Mouse (Mus musculus) intestine, embryonic 16.5 days (tissue): Measurements from ENCODE around the gene Rnf217. TPM values are rescaled to one million over a fixed set of nuclear protein-coding genes. Genes with fewer than 3 reads are reported as not detected.

ENCODE experiments used
- ATAC-seq: fragments of 200-750 bp; cut with Nextera tagmentation; 2 replicates; pipeline ENCODE4 v1.8.0; 2017; ENCODE audit warnings: moderate TSS enrichment, moderate library complexity
- H3K27ac ChIP-seq: fragments of 300-500 bp; sonication (generic); 2 replicates; pipeline ENCODE4 v1.5.1; 2014; ENCODE audit warnings: mild to moderate bottlenecking, low read length
- H3K27me3 ChIP-seq: fragments of 300-500 bp; sonication (generic); replicated peaks from 2 replicates; pipeline ENCODE4 v1.6.1; 2014; ENCODE audit warnings: low read length, control low read depth, mixed read lengths; ENCODE audit not compliant: control insufficient read depth, insufficient read depth
- H3K36me3 ChIP-seq: fragments of 300-500 bp; sonication (generic); 2 replicates; pipeline ENCODE4 v1.6.1; 2014; ENCODE audit warnings: low read length, control low read depth; ENCODE audit not compliant: control insufficient read depth, insufficient read depth
- H3K4me1 ChIP-seq: fragments of 300-500 bp; sonication (generic); 2 replicates; pipeline ENCODE4 v1.6.1; 2014; ENCODE audit warnings: low read length, control low read depth, mixed read lengths; ENCODE audit not compliant: control insufficient read depth, insufficient read depth
- H3K4me2 ChIP-seq: fragments of 300-500 bp; sonication (generic); 2 replicates; pipeline ENCODE4 v1.6.1; 2014; ENCODE audit warnings: low read depth, low read length, control low read depth
- H3K4me3 ChIP-seq: fragments of 300-500 bp; sonication (generic); 2 replicates; pipeline ENCODE4 v1.5.1; 2014; ENCODE audit warnings: mild to moderate bottlenecking, low read length
- H3K9ac ChIP-seq: fragments of 300-500 bp; sonication (generic); 2 replicates; pipeline ENCODE4 v1.6.1; 2014; ENCODE audit warnings: low read depth, low read length
- H3K9me3 ChIP-seq: fragments of 300-500 bp; sonication (generic); 2 replicates; pipeline ENCODE4 v1.6.1; 2016; ENCODE audit warnings: low read length, control low read depth; ENCODE audit not compliant: control insufficient read depth
- WGBS: fragments of 180-500 bp; shearing (Covaris S2); extraction: QIAGEN DNeasy Blood & Tissue Kit; methylation state at CpG from one replicate; pipeline ENCODE4 v1.1.7; 2014; 5-methylcytosine and 5-hydroxymethylcytosine counted together
- polyA plus RNA-seq: library from polyadenylated mRNA; unstranded; fragments of >200 nt; fragmentation: Nextera tagmentation; extraction: Ambion mirVana; gene quantifications from 2 replicates; pipeline ENCODE4 v1.2.1, GENCODE M21; 2015

Gene Rnf217
- polyA plus RNA-seq, 1 experiment from 2014 or later, result 1.1 TPM

DNA sequence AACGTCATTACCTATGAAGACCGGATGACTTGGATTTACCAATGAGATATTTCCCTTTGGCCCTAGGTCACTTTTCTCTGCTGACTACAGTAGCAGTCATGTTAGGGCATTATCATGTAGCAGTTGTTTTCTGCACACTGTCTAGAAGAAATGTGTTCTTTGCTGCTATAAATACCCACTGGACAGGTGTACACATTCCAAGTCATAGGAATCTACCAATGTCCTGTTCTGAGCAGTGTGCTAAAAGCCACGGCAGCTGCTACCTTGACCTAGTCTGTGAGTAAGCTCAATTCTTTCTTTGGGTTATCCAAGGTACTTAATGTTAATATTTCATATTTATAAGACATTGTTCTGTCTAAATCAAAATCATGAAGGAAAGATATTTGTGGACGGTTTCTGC is 5.1 kb downstream of the Rnf217 start:
- H3K4me2 ChIP-seq, result no peak overlapping the region
- ATAC-seq, result no peak
- H3K9me3 ChIP-seq, result no peaks in the 10 kb centered on the region
- no peak overlapping the region for H3K9ac ChIP-seq
- no peak overlapping the region for H3K27ac ChIP-seq
- 79% methylated on average over 4 of the region's 4 CpGs for WGBS
- peaks cover 22% of the 10 kb centered on the region for H3K4me1 ChIP-seq
- H3K27me3 ChIP-seq, result no peaks in the 10 kb centered on the region
- H3K4me3 ChIP-seq, result no peak overlapping the region
- no peaks in the 10 kb centered on the region for H3K36me3 ChIP-seq

DNA sequence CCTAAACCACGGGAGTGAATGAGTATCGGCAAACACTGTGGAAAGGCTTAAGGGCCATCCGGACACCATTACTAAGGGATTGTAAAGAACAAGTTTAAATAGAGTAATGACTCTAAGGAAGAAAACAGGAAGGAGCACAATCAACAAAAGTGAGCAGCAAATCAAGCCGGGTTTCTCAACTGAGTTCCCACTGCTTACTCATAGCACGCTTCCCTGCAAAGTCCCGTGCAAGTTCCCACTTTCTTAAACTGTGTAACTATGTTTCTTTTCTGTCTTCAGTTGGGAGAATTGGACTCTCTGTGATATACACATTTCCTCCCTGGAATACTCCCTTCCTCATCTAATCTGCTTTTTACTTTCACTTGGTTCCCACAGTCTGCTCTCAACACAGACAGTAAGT is 8.9 kb downstream of the Rnf217 start:
- no peak overlapping the region for H3K27ac ChIP-seq
- H3K4me1 ChIP-seq, result no peaks in the 10 kb centered on the region
- no peaks in the 10 kb centered on the region for H3K36me3 ChIP-seq
- 86% methylated on average over 6 of the region's 6 CpGs for WGBS
- H3K4me3 ChIP-seq, result no peak overlapping the region
- H3K4me2 ChIP-seq, result no peak overlapping the region
- ATAC-seq, result no peak
- no peaks in the 10 kb centered on the region for H3K27me3 ChIP-seq
- no peak overlapping the region for H3K9ac ChIP-seq
- H3K9me3 ChIP-seq, result no peaks in the 10 kb centered on the region

DNA sequence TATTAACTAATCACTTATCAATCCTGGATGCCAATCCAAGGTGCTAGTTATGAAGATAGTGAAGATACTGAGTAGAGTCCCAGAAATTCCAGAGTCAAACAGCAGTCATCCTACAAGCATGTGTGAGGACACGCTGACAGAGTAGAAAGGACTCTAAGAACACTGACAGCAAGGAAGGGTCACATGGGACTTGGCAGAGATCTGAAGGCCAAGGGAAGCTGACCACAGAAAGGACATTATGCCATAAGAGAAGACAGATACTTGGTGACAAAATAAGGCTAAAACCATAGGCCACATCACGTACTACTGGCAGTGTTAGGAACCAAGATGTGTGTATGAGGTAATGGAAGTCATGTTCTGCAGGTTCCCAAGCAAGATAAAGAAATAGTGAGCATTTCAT is 11.1 kb downstream of the Rnf217 start:
- no peak for ATAC-seq
- Histone ChIP-seq H3K4me2 (no peak overlapping the region), H3K4me3 (no peak overlapping the region), H3K27ac (no peak overlapping the region), H3K36me3 (no peaks in the 10 kb centered on the region), H3K9ac (no peak overlapping the region), H3K9me3 (no peaks in the 10 kb centered on the region), H3K4me1 (peaks cover 7% of the 10 kb centered on the region), H3K27me3 (no peaks in the 10 kb centered on the region)
- 90% methylated on average over 2 of the region's 2 CpGs for WGBS

DNA sequence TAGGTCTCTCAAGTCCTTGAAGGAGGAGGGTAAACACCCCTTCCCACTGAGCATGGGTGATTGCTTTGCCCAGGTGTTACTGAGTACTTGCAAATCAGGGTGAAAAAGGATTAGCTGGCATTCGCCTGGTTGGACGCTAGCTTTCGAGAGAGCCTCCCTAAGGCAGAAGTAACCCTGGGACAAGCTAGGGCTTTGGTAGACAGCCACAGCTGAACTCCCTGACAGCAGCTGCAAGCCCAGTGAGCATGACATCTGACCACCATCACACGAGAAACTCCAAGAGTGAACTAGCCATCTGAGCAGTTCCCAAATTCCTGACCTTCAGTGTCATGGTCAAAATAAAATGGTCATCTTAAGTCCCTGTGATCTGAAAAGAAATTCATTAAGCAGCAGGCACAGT is 12.2 kb downstream of the Rnf217 start:
- Histone ChIP-seq H3K4me1 (peaks cover 16% of the 10 kb centered on the region), H3K4me2 (no peak overlapping the region), H3K9me3 (no peaks in the 10 kb centered on the region), H3K27ac (no peak overlapping the region), H3K9ac (no peak overlapping the region), H3K36me3 (no peaks in the 10 kb centered on the region), H3K4me3 (no peak overlapping the region), H3K27me3 (no peaks in the 10 kb centered on the region)
- WGBS, result 77% methylated on average over 4 of the region's 4 CpGs
- ATAC-seq, result no peak

DNA sequence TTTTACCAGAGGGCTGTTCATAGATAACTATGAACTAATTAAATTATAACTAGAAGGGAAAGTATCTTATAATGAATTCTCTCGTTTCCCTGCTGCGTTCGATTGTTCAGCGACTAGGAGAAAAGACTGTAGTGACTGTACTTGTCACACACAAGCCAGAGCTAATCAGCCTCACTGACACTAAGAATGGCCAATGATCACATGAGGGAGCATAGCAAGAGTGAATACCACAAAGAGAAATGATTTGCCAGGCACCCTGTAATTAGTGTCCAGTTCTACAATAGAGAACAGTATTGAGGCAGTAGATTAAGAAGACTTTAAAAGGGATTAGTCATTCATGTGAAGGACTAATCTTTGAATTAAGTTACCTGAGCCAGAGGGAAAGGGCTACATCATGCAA is 13.7 kb downstream of the Rnf217 start:
- no peaks in the 10 kb centered on the region for H3K9me3 ChIP-seq
- H3K27me3 ChIP-seq, result no peaks in the 10 kb centered on the region
- peaks cover 16% of the 10 kb centered on the region for H3K4me1 ChIP-seq
- H3K9ac ChIP-seq, result no peak overlapping the region
- no peak for ATAC-seq
- H3K36me3 ChIP-seq, result no peaks in the 10 kb centered on the region
- H3K4me3 ChIP-seq, result no peak overlapping the region
- WGBS, result 84% methylated on average over 4 of the region's 4 CpGs
- no peak overlapping the region for H3K27ac ChIP-seq
- H3K4me2 ChIP-seq, result no peak overlapping the region

DNA sequence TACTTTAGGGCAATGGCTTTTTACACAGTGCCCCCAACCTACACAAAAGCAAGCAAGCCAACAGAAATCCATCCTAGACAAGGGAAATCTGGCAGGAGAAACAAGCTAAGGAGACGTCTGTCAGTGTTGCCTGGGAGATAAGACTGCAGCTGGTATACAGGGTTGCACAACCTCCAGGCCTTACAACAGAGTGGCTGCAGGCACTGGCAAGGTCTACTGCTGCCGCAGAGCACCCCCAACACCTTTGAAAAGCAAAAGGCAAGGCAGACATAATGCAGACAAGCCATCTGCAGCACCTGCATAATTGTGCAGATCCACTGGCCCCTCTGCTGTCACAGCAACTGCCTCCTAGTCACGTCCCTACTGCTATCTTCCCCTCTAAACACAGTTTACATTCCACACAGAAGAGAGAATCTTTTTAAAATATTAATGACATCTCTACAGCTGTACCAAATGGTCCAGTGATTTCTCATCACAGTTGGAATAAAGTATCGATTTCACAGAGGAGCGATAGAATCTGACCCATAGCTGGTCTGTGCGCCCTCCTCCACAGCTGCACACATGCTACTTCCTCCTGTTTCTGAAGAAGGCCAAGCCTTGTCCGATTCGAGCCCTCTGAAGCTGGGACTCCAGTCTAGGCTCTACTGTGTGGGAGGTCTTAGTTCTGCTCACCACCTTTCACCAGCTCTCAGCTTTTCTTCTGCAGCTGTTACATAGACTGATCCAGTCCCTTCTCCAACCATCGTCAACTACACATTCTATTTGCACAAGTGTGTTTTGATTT is 16.1 kb downstream of the Rnf217 start:
- no peaks in the 10 kb centered on the region for H3K27me3 ChIP-seq

DNA sequence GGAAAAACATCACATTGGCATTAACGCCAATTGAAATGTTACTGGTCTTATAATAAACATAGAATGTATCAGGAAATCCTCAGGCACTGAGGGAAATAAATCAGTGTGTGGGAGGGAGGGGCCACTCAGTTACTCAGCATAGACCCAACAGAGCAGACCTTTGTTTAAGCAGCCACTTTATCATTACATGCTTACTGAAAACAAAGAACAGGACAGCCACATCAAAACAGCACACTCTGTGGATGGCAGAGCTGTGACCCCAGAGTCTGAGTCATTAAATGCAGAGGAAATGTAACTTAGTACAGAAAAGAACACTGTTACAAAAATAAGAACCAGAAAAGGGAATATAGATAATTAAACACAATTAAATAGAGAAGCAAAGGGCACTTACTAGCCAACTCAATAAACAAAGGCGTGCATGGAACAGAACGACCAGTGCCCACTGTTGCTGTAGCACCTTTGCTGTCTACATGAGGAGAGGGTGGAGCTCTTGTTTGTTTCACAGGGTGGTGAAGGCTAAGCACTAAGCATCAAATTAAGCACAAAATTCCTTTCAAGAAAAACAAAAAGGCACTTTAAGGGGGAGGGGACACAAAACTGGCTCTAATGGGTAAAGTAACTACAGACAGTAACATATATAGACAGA is 16.8 kb downstream of the Rnf217 start:
- H3K9ac ChIP-seq, result no peak overlapping the region
- H3K4me1 ChIP-seq, result peaks cover 16% of the 10 kb centered on the region
- H3K9me3 ChIP-seq, result no peaks in the 10 kb centered on the region
- ATAC-seq, result peak; percentile 53
- H3K36me3 ChIP-seq, result no peaks in the 10 kb centered on the region
- H3K27ac ChIP-seq, result peak overlapping the region; percentile 15; the same call in 1 of the 2 replicates
- no peak overlapping the region for H3K4me3 ChIP-seq
- WGBS, result 36% methylated on average over 3 of the region's 3 CpGs
- no peaks in the 10 kb centered on the region for H3K27me3 ChIP-seq
- H3K4me2 ChIP-seq, result no peak overlapping the region

More for the DNA sequence above, 16.1 kb downstream of the Rnf217 start:
- Histone ChIP-seq H3K36me3 (no peaks in the 10 kb centered on the region), H3K27ac (peak overlapping the region; percentile 15; the same call in 1 of the 2 replicates), H3K4me2 (no peak overlapping the region), H3K4me1 (peaks cover 16% of the 10 kb centered on the region), H3K9ac (no peak overlapping the region), H3K4me3 (no peak overlapping the region), H3K9me3 (no peaks in the 10 kb centered on the region)
- 39% methylated on average over 9 of the region's 9 CpGs for WGBS
- ATAC-seq, result peak; percentile 86

DNA sequence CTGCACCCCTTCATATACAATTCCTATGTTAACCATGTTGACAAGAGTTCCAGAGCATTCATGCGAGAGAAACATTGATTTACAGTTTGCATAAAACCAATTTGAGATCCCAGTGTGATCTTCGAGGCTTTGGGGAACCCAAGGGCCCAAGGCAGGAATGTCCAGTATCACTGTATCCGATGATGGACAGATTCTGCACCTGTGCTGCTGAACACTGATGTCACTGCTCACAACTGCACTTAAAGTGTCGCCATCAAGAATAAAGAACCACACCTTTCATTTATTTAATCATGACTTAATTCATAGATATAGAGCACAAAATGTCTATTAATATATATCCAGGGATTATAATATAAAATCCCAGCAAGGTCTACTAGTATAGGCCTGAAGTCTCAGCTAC is 28.3 kb downstream of the Rnf217 start:
- no peak overlapping the region for H3K4me3 ChIP-seq
- WGBS, result 84% methylated on average over 4 of the region's 4 CpGs
- H3K4me2 ChIP-seq, result no peak overlapping the region
- H3K4me1 ChIP-seq, result no peaks in the 10 kb centered on the region
- no peak overlapping the region for H3K27ac ChIP-seq
- no peaks in the 10 kb centered on the region for H3K36me3 ChIP-seq
- H3K27me3 ChIP-seq, result no peaks in the 10 kb centered on the region
- H3K9me3 ChIP-seq, result no peaks in the 10 kb centered on the region
- no peak overlapping the region for H3K9ac ChIP-seq
- no peak for ATAC-seq

DNA sequence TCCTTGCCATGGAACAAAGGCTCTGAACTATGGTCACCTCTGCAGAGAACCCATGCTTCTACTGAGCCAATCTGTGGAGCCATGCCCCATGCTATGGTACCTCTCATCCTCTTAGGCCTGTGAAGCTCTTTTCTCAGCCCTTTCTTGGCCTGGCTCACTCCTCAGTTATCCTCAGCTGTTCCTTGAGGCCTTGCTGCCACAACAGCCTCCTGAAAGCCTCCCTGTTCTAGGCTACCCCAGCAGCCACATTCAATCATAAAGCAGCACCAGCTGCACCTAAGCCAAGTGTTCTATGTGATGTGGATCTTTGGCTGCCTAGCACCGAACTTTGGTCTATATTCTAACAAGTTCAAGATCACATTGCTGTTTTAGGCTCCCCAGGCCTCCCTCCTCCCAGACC is 28.9 kb downstream of the Rnf217 start:
- no peaks in the 10 kb centered on the region for H3K4me1 ChIP-seq
- 95% methylated on average over 1 of the region's 1 CpGs for WGBS
- H3K36me3 ChIP-seq, result no peaks in the 10 kb centered on the region
- ATAC-seq, result no peak
- no peak overlapping the region for H3K27ac ChIP-seq
- H3K4me2 ChIP-seq, result no peak overlapping the region
- no peaks in the 10 kb centered on the region for H3K27me3 ChIP-seq
- H3K9me3 ChIP-seq, result no peaks in the 10 kb centered on the region
- no peak overlapping the region for H3K9ac ChIP-seq
- no peak overlapping the region for H3K4me3 ChIP-seq
